Mouse (Mus musculus): ENCODE data around the gene Gm12569. TPM values are rescaled to one million over a fixed set of nuclear protein-coding genes. Genes with fewer than 3 reads are reported as not detected.
A peak's percentile ranks its signal among the peaks of the same experiment; 100 is the strongest.

Gene Gm12569
- polyA plus RNA-seq, 1 experiment from 2014 or later, result not detected

GRCm38 (mm10) chr11:51263286-51263831 lies 43.1 kb downstream of the Gm12569 start:
- Histone ChIP-seq H3K9me3 (no peaks in the 10 kb centered on the region), H3K4me1 (peaks cover 33% of the 10 kb centered on the region), H3K36me3 (replicated peaks) (peaks cover 20% of the 10 kb centered on the region), H3K27ac (peak overlapping the region; percentile 99), H3K27me3 (ENCODE audit: poor library complexity, severe bottlenecking) (no peaks in the 10 kb centered on the region), H3K4me3 (peak overlapping the region; percentile 80)
- no peak for DNase-seq (ENCODE audit: extremely low spot score, low spot score)
- WGBS, result under 1% methylated on average over 50 of the region's 50 CpGs

DNA sequence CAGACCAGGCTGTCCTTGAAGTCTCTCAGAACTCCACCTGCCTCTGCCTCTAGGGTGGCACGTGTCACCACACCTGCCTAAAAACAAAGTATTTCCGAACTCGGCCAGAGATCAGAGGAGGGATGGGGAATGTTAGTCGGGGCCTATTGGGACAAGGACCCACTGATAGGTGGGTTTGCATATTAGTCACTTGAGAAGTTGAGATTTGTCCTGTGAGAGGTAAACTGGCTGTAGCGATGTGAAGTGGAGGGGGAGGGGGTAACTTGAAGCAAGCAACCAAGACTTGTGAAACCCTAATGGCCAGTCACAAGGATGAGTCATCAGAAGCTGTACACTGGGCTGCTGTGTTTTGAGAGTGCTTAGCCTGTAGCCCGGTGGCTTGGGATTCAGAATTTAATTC lies 44.1 kb downstream of the Gm12569 start:
- H3K36me3 ChIP-seq (replicated peaks), result peaks cover 30% of the 10 kb centered on the region
- H3K27me3 ChIP-seq (ENCODE audit: poor library complexity, severe bottlenecking), result no peaks in the 10 kb centered on the region
- peak overlapping the region; percentile 99 for H3K27ac ChIP-seq
- peaks cover 33% of the 10 kb centered on the region for H3K4me1 ChIP-seq
- no peaks in the 10 kb centered on the region for H3K9me3 ChIP-seq
- 42% methylated on average over 6 of the region's 6 CpGs for WGBS
- peak; percentile 15 for DNase-seq (ENCODE audit: extremely low spot score, low spot score)
- peak overlapping the region; percentile 80 for H3K4me3 ChIP-seq

DNA sequence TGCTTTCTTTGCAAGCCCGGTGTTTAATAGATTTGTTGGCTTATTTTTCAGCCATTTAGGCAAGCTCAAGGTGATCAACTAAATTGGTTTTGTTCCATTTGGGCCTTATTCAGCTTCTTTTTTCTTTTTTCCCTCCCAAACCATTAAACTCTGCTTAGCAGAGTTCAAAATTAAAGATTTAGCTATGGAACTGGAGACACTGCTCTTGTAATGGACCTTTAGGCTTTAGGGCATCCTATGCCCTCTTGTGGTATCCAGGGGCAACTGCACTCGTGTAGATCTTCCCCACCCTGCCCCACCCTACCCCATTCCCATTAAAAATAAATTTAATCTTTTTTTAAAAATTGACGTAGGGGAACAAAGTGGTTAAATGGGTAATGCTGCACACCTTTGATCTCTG lies 45.1 kb downstream of the Gm12569 start:
- 58% methylated on average over 3 of the region's 3 CpGs for WGBS
- peak overlapping the region; percentile 80 for H3K4me3 ChIP-seq
- H3K9me3 ChIP-seq, result no peaks in the 10 kb centered on the region
- no peaks in the 10 kb centered on the region for H3K27me3 ChIP-seq (ENCODE audit: poor library complexity, severe bottlenecking)
- H3K4me1 ChIP-seq, result peaks cover 33% of the 10 kb centered on the region
- DNase-seq (ENCODE audit: extremely low spot score, low spot score), result no peak
- peaks cover 39% of the 10 kb centered on the region for H3K36me3 ChIP-seq (replicated peaks)
- H3K27ac ChIP-seq, result no peak overlapping the region

DNA sequence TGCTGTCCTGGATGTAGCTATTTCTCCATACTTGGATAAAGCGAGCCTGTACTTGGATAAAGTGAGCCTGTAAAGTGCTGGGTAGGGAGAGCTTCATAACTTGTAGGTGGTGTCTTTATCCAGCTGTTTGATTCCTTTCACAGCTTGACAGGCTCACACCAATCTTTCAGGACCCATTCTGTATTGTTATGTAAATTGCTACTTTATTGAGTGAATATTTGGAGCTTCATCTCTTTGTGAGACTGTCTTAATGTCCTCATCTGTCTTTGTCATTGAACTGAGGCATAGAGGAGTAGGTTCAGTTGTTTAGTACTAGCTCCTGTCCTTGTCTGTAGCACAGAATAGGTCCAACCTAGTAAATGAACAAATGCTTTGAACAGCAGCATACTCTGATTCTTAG lies 54.1 kb downstream of the Gm12569 start:
- Histone ChIP-seq H3K4me1 (no peaks in the 10 kb centered on the region), H3K27me3 (ENCODE audit: poor library complexity, severe bottlenecking) (no peaks in the 10 kb centered on the region), H3K9me3 (no peaks in the 10 kb centered on the region), H3K27ac (no peak overlapping the region), H3K4me3 (no peak overlapping the region), H3K36me3 (replicated peaks) (peaks cover 95% of the 10 kb centered on the region)
- DNase-seq (ENCODE audit: extremely low spot score, low spot score), result no peak
- WGBS, result 92% methylated on average over 1 of the region's 1 CpGs

Other genes starting within 250 kb of the Gm12569 start
- not detected in 2 replicates for gene Olfr1377, start 238.5 kb upstream of the Gm12569 start, polyA plus RNA-seq (2016; fragmentation: Nextera tagmentation; extraction: Ambion mirVana)
- not detected in 2 replicates for gene Olfr51, start 216.9 kb upstream of the Gm12569 start, polyA plus RNA-seq (2016; fragmentation: Nextera tagmentation; extraction: Ambion mirVana)
- 0.10 TPM in 1 of 2 replicates, not detected in the other for gene Olfr54, start 206.2 kb upstream of the Gm12569 start, polyA plus RNA-seq (2016; fragmentation: Nextera tagmentation; extraction: Ambion mirVana)
- not detected in 2 replicates for gene Olfr1375, start 172.4 kb upstream of the Gm12569 start, polyA plus RNA-seq (2016; fragmentation: Nextera tagmentation; extraction: Ambion mirVana)
- 7.6 and 8.6 TPM in 2 replicates for gene Zfp354a, start 161.2 kb upstream of the Gm12569 start, polyA plus RNA-seq (2016; fragmentation: Nextera tagmentation; extraction: Ambion mirVana)
- gene Clk4, start 41.3 kb downstream of the Gm12569 start, polyA plus RNA-seq (2016; fragmentation: Nextera tagmentation; extraction: Ambion mirVana), result 106 and 109 TPM in 2 replicates
- 0.49 and 1.3 TPM in 2 replicates for gene BC049762, start 42.6 kb downstream of the Gm12569 start, polyA plus RNA-seq (2016; fragmentation: Nextera tagmentation; extraction: Ambion mirVana)
- gene Col23a1, start 69.4 kb downstream of the Gm12569 start, polyA plus RNA-seq (2016; fragmentation: Nextera tagmentation; extraction: Ambion mirVana), result 6.1 TPM in 2 replicates

Measured in forebrain, embryonic 10.5 days (tissue).